Mouse (Mus musculus) yolk sac, embryonic 10.5 days (tissue): Measurements from ENCODE around the gene Specc1l.
"Not testable (repeated sequence)": the region's sequence is repeated elsewhere in the genome, so short reads cannot be mapped to it uniquely, and the experiment has no call there.

Experiments
- DNase-seq: peaks from one replicate; pipeline ENCODE4 v3.0.0-alpha.2; 2017; ENCODE audit warnings: low spot score

Gene Specc1l

GRCm38 (mm10) chr10:75353838-75354241 is 142.0 kb downstream of the Specc1l start:
- not testable (repeated sequence) for DNase-seq

- DNase-seq = no peak
These were observed 143.5 kb downstream of the Specc1l start for GRCm38 (mm10) chr10:75355341-75355740.
